7 mouse cellular contexts compared by ENCODE assay signal in genomic region chr6:128839921-128840320, GRCm38 (mm10). TPM values are rescaled to one million over a fixed set of nuclear protein-coding genes. Genes with fewer than 3 reads are reported as not detected.
DNase-seq lines count a peak whose midpoint lies in the region; ATAC-seq and TF ChIP-seq lines count a peak whose summit lies in the region.

No protein-coding gene starts in this region.

- 48% methylated on average over 7 of the region's 7 CpGs for WGBS in lung, embryonic 16.5 days
- WGBS in lung, adult 2 months, result 45% methylated on average over 7 of the region's 7 CpGs
- WGBS in embryonic facial prominence, embryonic 14.5 days, result 59% methylated on average over 7 of the region's 7 CpGs
- WGBS in liver, embryonic 12.5 days (ENCODE audit: insufficient replicate concordance), result 57% methylated on average over 7 of the region's 7 CpGs
- 56% methylated on average over 7 of the region's 7 CpGs for WGBS in stomach, embryonic 15.5 days

- H3K9ac ChIP-seq in lung, embryonic 16.5 days (ENCODE audit: low read length), result no peak overlapping the region
- H3K9ac ChIP-seq in embryonic facial prominence, embryonic 14.5 days (ENCODE audit: low read depth, low read length), result no peak overlapping the region
- H3K9ac ChIP-seq in liver, embryonic 12.5 days, result peak overlapping the region; percentile 64; the same call in 1 of the 2 replicates
- no peak overlapping the region for H3K9ac ChIP-seq in stomach, embryonic 15.5 days

- no peaks in the 10 kb centered on the region for H3K27me3 ChIP-seq in lung, embryonic 16.5 days (ENCODE audit: control insufficient read depth, insufficient read depth, low read depth, low read length)
- H3K27me3 ChIP-seq in embryonic facial prominence, embryonic 14.5 days (replicated peaks; ENCODE audit: control insufficient read depth, insufficient read depth, low read length), result no peaks in the 10 kb centered on the region
- H3K27me3 ChIP-seq in liver, embryonic 12.5 days (replicated peaks), result no peaks in the 10 kb centered on the region
- H3K27me3 ChIP-seq in stomach, embryonic 15.5 days (replicated peaks), result no peaks in the 10 kb centered on the region

- H3K36me3 ChIP-seq in lung, embryonic 16.5 days (ENCODE audit: control insufficient read depth, insufficient read depth, low read length), result no peaks in the 10 kb centered on the region
- H3K36me3 ChIP-seq in embryonic facial prominence, embryonic 14.5 days (ENCODE audit: control insufficient read depth, insufficient read depth, low read length), result no peaks in the 10 kb centered on the region
- no peaks in the 10 kb centered on the region for H3K36me3 ChIP-seq in liver, embryonic 12.5 days
- no peaks in the 10 kb centered on the region for H3K36me3 ChIP-seq in stomach, embryonic 15.5 days

- peak overlapping the region; percentile 80 for H3K4me2 ChIP-seq in lung, embryonic 16.5 days (ENCODE audit: low read depth, low read length)
- peak overlapping the region; percentile 58 for H3K4me2 ChIP-seq in embryonic facial prominence, embryonic 14.5 days (ENCODE audit: low read depth, low read length)
- peak overlapping the region; percentile 86 for H3K4me2 ChIP-seq in liver, embryonic 12.5 days
- H3K4me2 ChIP-seq in stomach, embryonic 15.5 days, result peak overlapping the region; percentile 80

- H3K4me3 ChIP-seq in lung, embryonic 16.5 days (ENCODE audit: low read length), result peak overlapping the region; percentile 84
- no peak overlapping the region for H3K4me3 ChIP-seq in lung, adult 2 months (replicated peaks; ENCODE audit: extremely low read depth, low read depth, low read length)
- peak overlapping the region; percentile 86 for H3K4me3 ChIP-seq in embryonic facial prominence, embryonic 14.5 days (ENCODE audit: low read depth, low read length)
- H3K4me3 ChIP-seq in liver, embryonic 12.5 days, result peak overlapping the region; percentile 80; the same call in 1 of the 2 replicates
- peak overlapping the region; percentile 63 for H3K4me3 ChIP-seq in stomach, embryonic 15.5 days (replicated peaks)

- no peak for TF ChIP-seq POLR2A in lung, adult 2 months (IDR thresholded peaks at IDR 0.05; ENCODE audit: borderline replicate concordance, extremely low read depth, low read depth, low read length)

- DNase-seq in lung, adult 2 months, result no peak
- DNase-seq in embryonic facial prominence, embryonic 14.5 days (ENCODE audit: low spot score), result no peak
- no peak for DNase-seq in MN1 (ENCODE audit: low spot score)
- DNase-seq in layer of hippocampus, adult 8-10 months (ENCODE audit: low spot score in 2 of 2), result no peak

- no peak for ATAC-seq in lung, embryonic 16.5 days (ENCODE audit: low read depth)
- no peak for ATAC-seq in embryonic facial prominence, embryonic 14.5 days (ENCODE audit: low read depth)
- no peak for ATAC-seq in liver, embryonic 12.5 days
- no peak for ATAC-seq in stomach, embryonic 15.5 days (ENCODE audit: insufficient read depth, low FRiP score, low read depth)

- H3K9me3 ChIP-seq in lung, embryonic 16.5 days (ENCODE audit: control insufficient read depth, low read length), result no peaks in the 10 kb centered on the region
- H3K9me3 ChIP-seq in embryonic facial prominence, embryonic 14.5 days (ENCODE audit: control insufficient read depth, low read length), result no peaks in the 10 kb centered on the region
- H3K9me3 ChIP-seq in liver, embryonic 12.5 days (replicated peaks), result no peaks in the 10 kb centered on the region
- no peaks in the 10 kb centered on the region for H3K9me3 ChIP-seq in stomach, embryonic 15.5 days

- H3K4me1 ChIP-seq in lung, embryonic 16.5 days (replicated peaks; ENCODE audit: control insufficient read depth, insufficient read depth, low read length), result peaks cover 29% of the 10 kb centered on the region
- peaks cover 4% of the 10 kb centered on the region for H3K4me1 ChIP-seq in lung, adult 2 months (ENCODE audit: control insufficient read depth, insufficient read depth, low read length)
- H3K4me1 ChIP-seq in embryonic facial prominence, embryonic 14.5 days (ENCODE audit: control insufficient read depth, insufficient read depth, low read length), result peaks cover 9% of the 10 kb centered on the region; the same call in 1 of the 2 replicates
- peaks cover 61% of the 10 kb centered on the region for H3K4me1 ChIP-seq in liver, embryonic 12.5 days
- peaks cover 24% of the 10 kb centered on the region for H3K4me1 ChIP-seq in stomach, embryonic 15.5 days

- TF ChIP-seq CTCF in lung, adult 2 months (IDR thresholded peaks at IDR 0.05; ENCODE audit: insufficient read depth, low read length), result no peak

- H3K27ac ChIP-seq in lung, embryonic 16.5 days (ENCODE audit: low read length), result no peak overlapping the region; the same call in 1 of the 2 replicates
- H3K27ac ChIP-seq in embryonic facial prominence, embryonic 14.5 days (replicated peaks; ENCODE audit: low read depth, low read length), result 0 out of 2 replicates have a peak overlapping the region, but pooled peaks have one; percentile 98
- peak overlapping the region; percentile 85; the same call in 1 of the 2 replicates for H3K27ac ChIP-seq in liver, embryonic 12.5 days
- peak overlapping the region; percentile 95 for H3K27ac ChIP-seq in stomach, embryonic 15.5 days

RNA-seq across cellular contexts. Expression of gene Klrb1b, which starts 13.8 kb away (rescaled TPM):
- 0.29 and 0.33 TPM in 2 replicates for polyA plus RNA-seq in lung, embryonic 16.5 days (2015; fragmentation: Nextera tagmentation; extraction: Ambion mirVana)
- 2.4 and 2.7 TPM in 2 replicates for polyA plus RNA-seq in lung, adult 2 months (2012; rRNA removed)
- polyA plus RNA-seq in embryonic facial prominence, embryonic 14.5 days (2014; fragmentation: Nextera tagmentation; extraction: Ambion mirVana), result 0.39 TPM in 1 of 2 replicates, not detected in the other
- polyA plus RNA-seq in liver, embryonic 12.5 days (2016; fragmentation: Nextera tagmentation; extraction: Ambion mirVana), result not detected in 2 replicates
- 0.35 and 0.60 TPM in 2 replicates for polyA plus RNA-seq in stomach, embryonic 15.5 days (2015; fragmentation: Nextera tagmentation; extraction: Ambion mirVana)
- 1 to 10 TPM in 1 of 4 experiments, under 1 TPM in 1, not detected in 2; 0.40 to 1.3 TPM for total RNA-seq in layer of hippocampus, adult 8-10 months (2022)

RNA-seq across cellular contexts. Expression of gene Gm44511, which starts 13.8 kb away (rescaled TPM):
- not detected in 2 replicates for polyA plus RNA-seq in lung, embryonic 16.5 days (2015; fragmentation: Nextera tagmentation; extraction: Ambion mirVana)
- 0.41 TPM in 1 of 2 replicates, not detected in the other for polyA plus RNA-seq in lung, adult 2 months (2012; rRNA removed)
- 0.42 TPM in 1 of 2 replicates, not detected in the other for polyA plus RNA-seq in embryonic facial prominence, embryonic 14.5 days (2014; fragmentation: Nextera tagmentation; extraction: Ambion mirVana)
- not detected in 2 replicates for polyA plus RNA-seq in liver, embryonic 12.5 days (2016; fragmentation: Nextera tagmentation; extraction: Ambion mirVana)
- 0.21 TPM in 1 of 2 replicates, not detected in the other for polyA plus RNA-seq in stomach, embryonic 15.5 days (2015; fragmentation: Nextera tagmentation; extraction: Ambion mirVana)
- total RNA-seq in layer of hippocampus, adult 8-10 months (2022), result 1 to 10 TPM in 1 of 4 experiments, not detected in 3; 1.1 TPM

RNA-seq across cellular contexts. Expression of gene Clec2i, which starts 47.5 kb away (rescaled TPM):
- 0.23 and 0.36 TPM in 2 replicates for polyA plus RNA-seq in lung, embryonic 16.5 days (2015; fragmentation: Nextera tagmentation; extraction: Ambion mirVana)
- 0.79 and 1.6 TPM in 2 replicates for polyA plus RNA-seq in lung, adult 2 months (2012; rRNA removed)
- polyA plus RNA-seq in embryonic facial prominence, embryonic 14.5 days (2014; fragmentation: Nextera tagmentation; extraction: Ambion mirVana), result not detected in 2 replicates
- 0.06 TPM in 1 of 2 replicates, not detected in the other for polyA plus RNA-seq in liver, embryonic 12.5 days (2016; fragmentation: Nextera tagmentation; extraction: Ambion mirVana)
- 0.34 and 0.45 TPM in 2 replicates for polyA plus RNA-seq in stomach, embryonic 15.5 days (2015; fragmentation: Nextera tagmentation; extraction: Ambion mirVana)
- not detected for total RNA-seq in layer of hippocampus, adult 8-10 months (2022)

RNA-seq across cellular contexts. Expression of gene Klrb1c, which starts 50.9 kb away (rescaled TPM):
- polyA plus RNA-seq in lung, embryonic 16.5 days (2015; fragmentation: Nextera tagmentation; extraction: Ambion mirVana), result 0.25 and 0.33 TPM in 2 replicates
- polyA plus RNA-seq in lung, adult 2 months (2012; rRNA removed), result 1.8 and 2.6 TPM in 2 replicates
- 0.14 TPM in 1 of 2 replicates, not detected in the other for polyA plus RNA-seq in embryonic facial prominence, embryonic 14.5 days (2014; fragmentation: Nextera tagmentation; extraction: Ambion mirVana)
- 0.10 TPM in 1 of 2 replicates, not detected in the other for polyA plus RNA-seq in liver, embryonic 12.5 days (2016; fragmentation: Nextera tagmentation; extraction: Ambion mirVana)
- 0.12 and 0.23 TPM in 2 replicates for polyA plus RNA-seq in stomach, embryonic 15.5 days (2015; fragmentation: Nextera tagmentation; extraction: Ambion mirVana)
- total RNA-seq in layer of hippocampus, adult 8-10 months (2022), result under 1 TPM in 2 of 4 experiments, not detected in 2; 0.12 to 0.25 TPM

RNA-seq across cellular contexts. Expression of gene BC035044, which starts 51.0 kb away (rescaled TPM):
- polyA plus RNA-seq in lung, embryonic 16.5 days (2015; fragmentation: Nextera tagmentation; extraction: Ambion mirVana), result 0.79 and 0.87 TPM in 2 replicates
- 1.2 and 2.7 TPM in 2 replicates for polyA plus RNA-seq in lung, adult 2 months (2012; rRNA removed)
- 0.56 and 1.1 TPM in 2 replicates for polyA plus RNA-seq in embryonic facial prominence, embryonic 14.5 days (2014; fragmentation: Nextera tagmentation; extraction: Ambion mirVana)
- polyA plus RNA-seq in liver, embryonic 12.5 days (2016; fragmentation: Nextera tagmentation; extraction: Ambion mirVana), result 6.3 and 6.4 TPM in 2 replicates
- polyA plus RNA-seq in stomach, embryonic 15.5 days (2015; fragmentation: Nextera tagmentation; extraction: Ambion mirVana), result 1.6 TPM in 2 replicates
- 1 to 10 TPM; 2.0 to 2.9 (median 2.1) TPM for total RNA-seq in layer of hippocampus, adult 8-10 months (2022)
